In the genomic region with DNA sequence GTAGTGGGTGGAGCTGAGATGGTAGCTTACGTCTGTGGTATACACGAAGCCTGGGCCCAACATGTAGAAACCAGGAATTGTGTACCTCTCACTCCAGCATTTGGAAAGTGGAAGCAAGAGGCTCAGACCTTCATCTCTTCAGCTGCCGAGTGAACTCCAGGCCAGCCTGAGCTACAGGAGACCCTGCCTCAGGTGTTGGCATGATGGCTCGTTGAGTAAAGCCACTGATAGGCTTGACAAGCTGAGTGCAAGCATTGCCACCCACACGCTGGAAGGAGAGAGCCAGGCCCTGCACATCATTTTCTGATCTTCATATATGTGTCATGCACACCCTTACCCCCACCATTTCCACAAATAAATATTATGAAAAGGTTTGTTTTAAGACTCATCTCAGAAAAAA, we compare ENCODE assay signal across 9 mouse cellular contexts. TPM values are rescaled to one million over a fixed set of nuclear protein-coding genes. Genes with fewer than 3 reads are reported as not detected.
DNase-seq lines count a peak whose midpoint lies in the region; ATAC-seq and TF ChIP-seq lines count a peak whose summit lies in the region.
"Had no signal": no experiment of that assay in that cellular context is flagged by ENCODE, and none has a peak within 500 bp of the region (broad histone marks: within the 10 kb centered on the region; RNA-seq: fewer than 3 reads in every experiment).

No protein-coding gene starts in this region.

- no peaks in the 10 kb centered on the region for H3K27me3 ChIP-seq in heart, embryonic 12.5 days (replicated peaks)
- no peaks in the 10 kb centered on the region for H3K27me3 ChIP-seq in heart, adult 2 months (ENCODE audit: control insufficient read depth, insufficient read depth, low read length)
- no peaks in the 10 kb centered on the region for H3K27me3 ChIP-seq in midbrain, embryonic 11.5 days (ENCODE audit: control insufficient read depth, insufficient read depth, low read length)
- H3K27me3 ChIP-seq in midbrain, postnatal 0 days (ENCODE audit: insufficient read depth, low read length), result no peaks in the 10 kb centered on the region
- no peaks in the 10 kb centered on the region for H3K27me3 ChIP-seq in limb, embryonic 12.5 days
- no peaks in the 10 kb centered on the region for H3K27me3 ChIP-seq in stomach, postnatal 0 days (ENCODE audit: control insufficient read depth, insufficient read depth, low read length)

- H3K4me3 ChIP-seq in heart, embryonic 12.5 days, result no peak overlapping the region
- H3K4me3 ChIP-seq in heart, adult 2 months, result no peak overlapping the region
- H3K4me3 ChIP-seq in midbrain, embryonic 11.5 days (ENCODE audit: low read depth, low read length), result no peak overlapping the region
- no peak overlapping the region for H3K4me3 ChIP-seq in midbrain, postnatal 0 days (ENCODE audit: low read depth, low read length)
- no peak overlapping the region for H3K4me3 ChIP-seq in limb, embryonic 12.5 days (replicated peaks)
- no peak overlapping the region for H3K4me3 ChIP-seq in stomach, postnatal 0 days (ENCODE audit: low read depth, low read length)
- H3K4me3 ChIP-seq: liver, embryonic 12.5 days had no signal

- H3K36me3 ChIP-seq in heart, embryonic 12.5 days, result no peaks in the 10 kb centered on the region
- no peaks in the 10 kb centered on the region for H3K36me3 ChIP-seq in heart, adult 2 months (ENCODE audit: control insufficient read depth, insufficient read depth, low read length)
- H3K36me3 ChIP-seq in midbrain, embryonic 11.5 days (ENCODE audit: control insufficient read depth, insufficient read depth, low read length), result no peaks in the 10 kb centered on the region
- H3K36me3 ChIP-seq in midbrain, postnatal 0 days (ENCODE audit: insufficient read depth, low read length), result no peaks in the 10 kb centered on the region
- H3K36me3 ChIP-seq in limb, embryonic 12.5 days, result no peaks in the 10 kb centered on the region
- no peaks in the 10 kb centered on the region for H3K36me3 ChIP-seq in stomach, postnatal 0 days (ENCODE audit: control insufficient read depth, insufficient read depth, low read length)
- H3K36me3 ChIP-seq: liver, embryonic 12.5 days had no signal

- intact Hi-C loops in heart, adult 2 months (cut with DNase I), result no loop called here

- H3K27ac ChIP-seq in heart, embryonic 12.5 days (ENCODE audit: poor library complexity, severe bottlenecking), result peak overlapping the region; percentile 55
- no peak overlapping the region for H3K27ac ChIP-seq in heart, adult 2 months
- peak overlapping the region; percentile 76 for H3K27ac ChIP-seq in midbrain, embryonic 11.5 days (ENCODE audit: low read depth, low read length)
- no peak overlapping the region for H3K27ac ChIP-seq in midbrain, postnatal 0 days (ENCODE audit: low read depth, low read length)
- H3K27ac ChIP-seq in limb, embryonic 12.5 days, result peak overlapping the region; percentile 98
- H3K27ac ChIP-seq in stomach, postnatal 0 days (replicated peaks), result peak overlapping the region; percentile 67; the same call in 1 of the 2 replicates

- ATAC-seq in heart, embryonic 12.5 days (ENCODE audit: insufficient number of reproducible peaks, low FRiP score), result no peak
- peak; percentile 19; the same call in 1 of the 2 replicates for ATAC-seq in midbrain, embryonic 11.5 days (ENCODE audit: low FRiP score)
- no peak for ATAC-seq in midbrain, postnatal 0 days (ENCODE audit: low FRiP score)
- ATAC-seq in limb, embryonic 12.5 days (ENCODE audit: insufficient number of reproducible peaks, insufficient read depth, low FRiP score, low TSS enrichment, low read depth), result no peak
- no peak for ATAC-seq in stomach, postnatal 0 days (ENCODE audit: low FRiP score, low TSS enrichment)
- ATAC-seq: liver, embryonic 12.5 days had no signal

- TF ChIP-seq CTCF in heart, adult 2 months (IDR thresholded peaks at IDR 0.05), result no peak
- no peak for TF ChIP-seq CTCF in midbrain, postnatal 0 days (IDR thresholded peaks at IDR 0.05)
- TF ChIP-seq CTCF in stomach, postnatal 0 days (IDR thresholded peaks at IDR 0.05; ENCODE audit: low read depth), result no peak

- H3K9me3 ChIP-seq in heart, embryonic 12.5 days (replicated peaks), result no peaks in the 10 kb centered on the region
- no peaks in the 10 kb centered on the region for H3K9me3 ChIP-seq in midbrain, embryonic 11.5 days (ENCODE audit: control insufficient read depth, low read length)
- no peaks in the 10 kb centered on the region for H3K9me3 ChIP-seq in midbrain, postnatal 0 days (ENCODE audit: low read length)
- H3K9me3 ChIP-seq in limb, embryonic 12.5 days, result no peaks in the 10 kb centered on the region
- no peaks in the 10 kb centered on the region for H3K9me3 ChIP-seq in stomach, postnatal 0 days (ENCODE audit: control insufficient read depth, low read length)
- H3K9me3 ChIP-seq: liver, embryonic 12.5 days had no signal

- no peak for TF ChIP-seq POLR2A in heart, adult 2 months (IDR thresholded peaks at IDR 0.05; ENCODE audit: insufficient read depth, low read depth, low read length)

- no peak overlapping the region for H3K9ac ChIP-seq in heart, embryonic 12.5 days
- H3K9ac ChIP-seq in heart, adult 2 months (ENCODE audit: low read depth, low read length), result no peak overlapping the region
- H3K9ac ChIP-seq in midbrain, embryonic 11.5 days (ENCODE audit: low read length), result peak overlapping the region; percentile 48; the same call in 1 of the 2 replicates
- no peak overlapping the region for H3K9ac ChIP-seq in midbrain, postnatal 0 days (replicated peaks; ENCODE audit: low read length, poor library complexity, severe bottlenecking)
- H3K9ac ChIP-seq in limb, embryonic 12.5 days (replicated peaks), result no peak overlapping the region
- no peak overlapping the region; the same call in 1 of the 2 replicates for H3K9ac ChIP-seq in stomach, postnatal 0 days (ENCODE audit: low read length)
- H3K9ac ChIP-seq: liver, embryonic 12.5 days had no signal

- 55% methylated on average over 5 of the region's 5 CpGs for WGBS in heart, embryonic 12.5 days
- 82% methylated on average over 5 of the region's 5 CpGs for WGBS in heart, adult 2 months
- WGBS in midbrain, embryonic 11.5 days, result 62% methylated on average over 5 of the region's 5 CpGs
- 61% methylated on average over 5 of the region's 5 CpGs for WGBS in midbrain, postnatal 0 days
- 18% methylated on average over 5 of the region's 5 CpGs for WGBS in limb, embryonic 12.5 days
- 53% methylated on average over 5 of the region's 5 CpGs for WGBS in stomach, postnatal 0 days

- no peak for DNase-seq in heart, adult 2 months
- DNase-seq in midbrain, embryonic 11.5 days (ENCODE audit: low spot score, missing footprints), result peak; percentile 91
- DNase-seq in midbrain, postnatal 0 days (ENCODE audit: low spot score), result no peak
- no peak for DNase-seq in stomach, postnatal 0 days (ENCODE audit: low spot score)
- no peak for DNase-seq in gastrocnemius, adult 8-10 months (ENCODE audit: low spot score in 2 of 2)
- no peak for DNase-seq in frontal cortex, adult 2 months (ENCODE audit: extremely low spot score in 1 of 2, low spot score in 1 of 2)

- H3K4me1 ChIP-seq in heart, embryonic 12.5 days (replicated peaks), result peaks cover 77% of the 10 kb centered on the region
- peaks cover 10% of the 10 kb centered on the region for H3K4me1 ChIP-seq in heart, adult 2 months (ENCODE audit: control insufficient read depth, insufficient read depth, low read length)
- H3K4me1 ChIP-seq in midbrain, embryonic 11.5 days (ENCODE audit: control insufficient read depth, insufficient read depth, low read length), result peaks cover 32% of the 10 kb centered on the region
- H3K4me1 ChIP-seq in midbrain, postnatal 0 days (ENCODE audit: insufficient read depth, low read length), result 0 out of 2 replicates have a peak, but pooled peaks cover 2% of the 10 kb centered on the region
- H3K4me1 ChIP-seq in limb, embryonic 12.5 days (replicated peaks), result peaks cover 78% of the 10 kb centered on the region
- H3K4me1 ChIP-seq in stomach, postnatal 0 days (replicated peaks; ENCODE audit: control insufficient read depth, insufficient read depth), result peaks cover 11% of the 10 kb centered on the region; the same call in 1 of the 2 replicates

- no peak for TF ChIP-seq EP300 in heart, adult 2 months (IDR thresholded peaks at IDR 0.05; ENCODE audit: insufficient read depth, low read depth, low read length)
- no peak for TF ChIP-seq EP300 in stomach, postnatal 0 days (optimal IDR thresholded peaks at IDR 0.05)

- H3K79me2 ChIP-seq in heart, adult 2 months (replicated peaks; ENCODE audit: control insufficient read depth, insufficient read depth, low read length), result no peaks in the 10 kb centered on the region

- H3K4me2 ChIP-seq in heart, embryonic 12.5 days, result no peak overlapping the region
- no peak overlapping the region; the same call in 1 of the 2 replicates for H3K4me2 ChIP-seq in midbrain, embryonic 11.5 days
- H3K4me2 ChIP-seq in midbrain, postnatal 0 days (ENCODE audit: low read depth, low read length, poor library complexity, severe bottlenecking), result no peak overlapping the region
- peak overlapping the region; percentile 42 for H3K4me2 ChIP-seq in limb, embryonic 12.5 days
- H3K4me2 ChIP-seq in stomach, postnatal 0 days (replicated peaks; ENCODE audit: low read depth), result no peak overlapping the region
- H3K4me2 ChIP-seq: liver, embryonic 12.5 days had no signal

RNA-seq across cellular contexts. Expression of a gene that starts 44.1 kb away (rescaled TPM):
- 101 and 105 TPM in 2 replicates for polyA plus RNA-seq in heart, embryonic 12.5 days (2016; fragmentation: Nextera tagmentation; extraction: Ambion mirVana)
- 10 to 100 TPM; 37.3 to 39.0 TPM for total RNA-seq in heart, adult 2 months (2021)
- polyA plus RNA-seq in heart, adult 2 months (2012; rRNA removed), result 26.1 and 26.6 TPM in 2 replicates
- polyA plus RNA-seq in midbrain, embryonic 11.5 days (2014; fragmentation: Nextera tagmentation; extraction: Ambion mirVana), result 124 and 132 TPM in 2 replicates
- 172 and 176 TPM in 2 replicates for total RNA-seq in midbrain, postnatal 0 days (2014; rRNA removed)
- 110 and 126 TPM in 2 replicates for polyA plus RNA-seq in midbrain, postnatal 0 days (2015; fragmentation: Nextera tagmentation; extraction: Ambion mirVana)
- polyA plus RNA-seq in limb, embryonic 12.5 days (2016; fragmentation: Nextera tagmentation; extraction: Ambion mirVana), result 278 and 295 TPM in 2 replicates
- 39.3 and 50.0 TPM in 2 replicates for polyA plus RNA-seq in stomach, postnatal 0 days (2015; fragmentation: Nextera tagmentation; extraction: Ambion mirVana)
- total RNA-seq in gastrocnemius, adult 8-10 months (2022), result 10 to 100 TPM; 24.0 to 27.1 (median 25.8) TPM
- polyA plus RNA-seq in frontal cortex, adult 2 months (2012; rRNA removed), result 92.7 and 95.6 TPM in 2 replicates

Comparison
In these comparisons a context has a peak if more than half of its experiments do, and no peak if none do; other contexts are left out.
1. H3K27ac ChIP-seq: peak in heart, embryonic 12.5 days (single experiment), midbrain, embryonic 11.5 days (single experiment), limb, embryonic 12.5 days (single experiment) and stomach, postnatal 0 days (single experiment); none in heart, adult 2 months (single experiment) and midbrain, postnatal 0 days (single experiment).